Mouse (Mus musculus) adipocyte (in vitro differentiated cells): ENCODE measurements around the gene Zdhhc8.
A peak's percentile ranks its signal among the peaks of the same experiment; 100 is the strongest.

ENCODE experiments used
- DNase-seq: peaks from one replicate; pipeline ENCODE4 v3.0.0-alpha.2; 2016; ENCODE audit warnings: low spot score

Zdhhc8 gene

GRCm38 (mm10) chr16:18234671-18235388 is at the start of gene Zdhhc8:
Zdhhc8 (minus strand) TSS chr16:18235136.
- no peak for DNase-seq

- DNase-seq, result no peak
Measured at GRCm38 (mm10) chr16:18275166-18275565, 40.2 kb upstream of the Zdhhc8 start.

GRCm38 (mm10) chr16:18268182-18268581 is 33.2 kb upstream of the Zdhhc8 start:
- DNase-seq, result peak; percentile 39

- no peak for DNase-seq
Measured at GRCm38 (mm10) chr16:18265024-18265423, 30.1 kb upstream of the Zdhhc8 start.

GRCm38 (mm10) chr16:18258221-18258620 is 23.3 kb upstream of the Zdhhc8 start, which contains the start of gene Gm49776:
Gm49776 (minus strand) TSS chr16:18258321.
- DNase-seq, result no peak

GRCm38 (mm10) chr16:18253866-18254265 is 18.9 kb upstream of the Zdhhc8 start:
- DNase-seq, result no peak

- DNase-seq, result no peak
Measured at GRCm38 (mm10) chr16:18252736-18253135, 17.8 kb upstream of the Zdhhc8 start.

GRCm38 (mm10) chr16:18250828-18251790 is 16.2 kb upstream of the Zdhhc8 start:
- no peak for DNase-seq

- DNase-seq, result no peak
Measured at GRCm38 (mm10) chr16:18250231-18250630, 15.3 kb upstream of the Zdhhc8 start.

- DNase-seq, result peak; percentile 52
Measured at GRCm38 (mm10) chr16:18249364-18249967, 14.5 kb upstream of the Zdhhc8 start.

GRCm38 (mm10) chr16:18248433-18249363 is 13.8 kb upstream of the Zdhhc8 start, which contains the start of the genes Trmt2a and Ranbp1:
Trmt2a (plus strand) TSS chr16:18248679.
Ranbp1 (minus strand) TSS chr16:18248732.
- peak; percentile 100 for DNase-seq

- peak; percentile 33 for DNase-seq
Measured at GRCm38 (mm10) chr16:18247521-18248399, 12.8 kb upstream of the Zdhhc8 start.

- DNase-seq, result no peak
Measured at GRCm38 (mm10) chr16:18241581-18241980, 6.6 kb upstream of the Zdhhc8 start.

- DNase-seq, result no peak
Measured at GRCm38 (mm10) chr16:18236676-18237501, 2.0 kb upstream of the Zdhhc8 start.

- peak; percentile 64 for DNase-seq
Measured at GRCm38 (mm10) chr16:18235389-18236065, 591 bp upstream of the Zdhhc8 start.

GRCm38 (mm10) chr16:18233919-18234670 is 841 bp downstream of the Zdhhc8 start:
- DNase-seq, result no peak

- no peak for DNase-seq
Measured at GRCm38 (mm10) chr16:18233451-18233850, 1.5 kb downstream of the Zdhhc8 start.

GRCm38 (mm10) chr16:18231451-18231850 is 3.5 kb downstream of the Zdhhc8 start:
- no peak for DNase-seq
